8 mouse cellular contexts compared by ENCODE assay signal in the genomic region with DNA sequence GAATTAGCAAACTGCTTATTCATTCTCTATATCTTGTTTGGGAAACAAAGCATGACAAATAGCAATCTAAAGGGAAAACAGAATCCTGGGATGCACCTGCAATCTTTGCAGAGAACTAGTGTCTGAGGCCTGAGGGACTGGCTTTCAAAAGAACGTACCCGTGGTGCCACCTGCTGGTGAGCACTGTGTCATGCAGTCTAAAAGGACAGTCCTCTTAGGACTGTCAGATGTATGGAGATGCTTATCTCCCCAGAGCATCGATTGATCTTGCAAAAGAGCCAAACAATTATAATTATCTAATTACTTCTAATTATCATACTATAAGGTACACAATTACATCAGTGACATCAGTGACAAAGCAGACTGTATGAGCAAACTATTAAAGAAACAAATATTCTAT. TPM values are rescaled to one million over a fixed set of nuclear protein-coding genes. Genes with fewer than 3 reads are reported as not detected.
DNase-seq lines count a peak whose midpoint lies in the region; ATAC-seq and TF ChIP-seq lines count a peak whose summit lies in the region.

No protein-coding gene starts in this region.

- H3K4me1 ChIP-seq in heart, adult 2 months (ENCODE audit: control insufficient read depth, insufficient read depth, low read length) = no peaks in the 10 kb centered on the region
- H3K4me1 ChIP-seq in heart, embryonic 10.5 days = no peaks in the 10 kb centered on the region
- no peaks in the 10 kb centered on the region for H3K4me1 ChIP-seq in cerebellum, adult 2 months (ENCODE audit: control insufficient read depth, insufficient read depth, low read length)
- no peaks in the 10 kb centered on the region for H3K4me1 ChIP-seq in midbrain, embryonic 14.5 days (ENCODE audit: control insufficient read depth, insufficient read depth, low read length)

- no peak overlapping the region for H3K27ac ChIP-seq in heart, adult 2 months
- H3K27ac ChIP-seq in heart, embryonic 10.5 days = no peak overlapping the region
- no peak overlapping the region for H3K27ac ChIP-seq in cerebellum, adult 2 months (ENCODE audit: insufficient read depth, low read length)
- no peak overlapping the region for H3K27ac ChIP-seq in midbrain, embryonic 14.5 days (replicated peaks; ENCODE audit: low read depth, low read length)

- no peak overlapping the region for H3K4me2 ChIP-seq in midbrain, embryonic 14.5 days (ENCODE audit: low read length)

- no peak for TF ChIP-seq POLR2A in heart, adult 2 months (IDR thresholded peaks at IDR 0.05; ENCODE audit: insufficient read depth, low read depth, low read length)
- TF ChIP-seq POLR2A in cerebellum, adult 2 months (IDR thresholded peaks at IDR 0.05; ENCODE audit: borderline replicate concordance, insufficient read depth, low read length) = no peak

- peak; percentile 52; the same call in 1 of the 2 replicates for TF ChIP-seq EP300 in heart, adult 2 months (IDR thresholded peaks at IDR 0.05; ENCODE audit: insufficient read depth, low read depth, low read length)

- ATAC-seq in inflammation-experienced regulatory T-cells, adult 6 months = peak; percentile 67
- peak; percentile 81; the same call in 1 of the 2 replicates for ATAC-seq in midbrain, embryonic 14.5 days (ENCODE audit: low FRiP score, low TSS enrichment)

- no peaks in the 10 kb centered on the region for H3K36me3 ChIP-seq in heart, adult 2 months (ENCODE audit: control insufficient read depth, insufficient read depth, low read length)
- no peaks in the 10 kb centered on the region for H3K36me3 ChIP-seq in heart, embryonic 10.5 days
- H3K36me3 ChIP-seq in midbrain, embryonic 14.5 days (ENCODE audit: control insufficient read depth, insufficient read depth, low read length) = no peaks in the 10 kb centered on the region

- H3K79me2 ChIP-seq in heart, adult 2 months (replicated peaks; ENCODE audit: control insufficient read depth, insufficient read depth, low read length) = no peaks in the 10 kb centered on the region

- TF ChIP-seq CTCF in heart, adult 2 months (IDR thresholded peaks at IDR 0.05) = peak; percentile 99
- TF ChIP-seq CTCF in cerebellum, adult 2 months (IDR thresholded peaks at IDR 0.05; ENCODE audit: borderline replicate concordance, insufficient read depth, low read depth, low read length) = peak; percentile 92

- WGBS in heart, adult 2 months = 3% methylated on average over 3 of the region's 3 CpGs
- 7% methylated on average over 3 of the region's 3 CpGs for WGBS in heart, embryonic 10.5 days
- 11% methylated on average over 3 of the region's 3 CpGs for WGBS in cerebellum, adult 2 months
- 12% methylated on average over 3 of the region's 3 CpGs for WGBS in midbrain, embryonic 14.5 days

- no peaks in the 10 kb centered on the region for H3K27me3 ChIP-seq in heart, adult 2 months (ENCODE audit: control insufficient read depth, insufficient read depth, low read length)
- H3K27me3 ChIP-seq in heart, embryonic 10.5 days (ENCODE audit: insufficient read depth, poor library complexity, severe bottlenecking) = no peaks in the 10 kb centered on the region
- H3K27me3 ChIP-seq in cerebellum, adult 2 months (ENCODE audit: control insufficient read depth, insufficient read depth, low read length) = no peaks in the 10 kb centered on the region
- H3K27me3 ChIP-seq in midbrain, embryonic 14.5 days (ENCODE audit: control insufficient read depth, insufficient read depth, low read length) = no peaks in the 10 kb centered on the region

- H3K4me3 ChIP-seq in heart, adult 2 months = no peak overlapping the region
- H3K4me3 ChIP-seq in heart, embryonic 10.5 days = no peak overlapping the region
- H3K4me3 ChIP-seq in cerebellum, adult 2 months (replicated peaks; ENCODE audit: insufficient read depth, low read depth, low read length) = no peak overlapping the region
- no peak overlapping the region for H3K4me3 ChIP-seq in midbrain, embryonic 14.5 days (replicated peaks; ENCODE audit: low read depth, low read length)

- peak; percentile 39 to 76 for DNase-seq in heart, adult 2 months
- no peak for DNase-seq in heart, embryonic 10.5 days (ENCODE audit: low spot score)
- peak; percentile 54 to 65 for DNase-seq in cerebellum, adult 2 months
- DNase-seq in forelimb bud, embryonic 11.5 days (ENCODE audit: low read depth, low spot score) = peak; percentile 69
- peak; percentile 38 to 48 for DNase-seq in left cerebral cortex, adult 8-10 months (ENCODE audit: low spot score in 2 of 2)
- DNase-seq in midbrain, embryonic 14.5 days = peak; percentile 91
- DNase-seq in spleen, adult 12 weeks (ENCODE audit: low spot score) = peak; percentile 7

- intact Hi-C loops in heart, adult 2 months (cut with DNase I) = loop anchor here (1.0 to 10.0 kb wide), 3 partner anchors 140 to 862 kb away; no protein-coding TSS in a partner anchor

- H3K9me3 ChIP-seq in heart, embryonic 10.5 days = no peaks in the 10 kb centered on the region
- H3K9me3 ChIP-seq in midbrain, embryonic 14.5 days (ENCODE audit: control insufficient read depth, low read length) = no peaks in the 10 kb centered on the region

- H3K9ac ChIP-seq in heart, adult 2 months (ENCODE audit: low read depth, low read length) = no peak overlapping the region
- no peak overlapping the region for H3K9ac ChIP-seq in midbrain, embryonic 14.5 days (replicated peaks; ENCODE audit: low read length)

RNA-seq across cellular contexts. Expression of a gene that starts 25.4 kb away (rescaled TPM):
- total RNA-seq in heart, adult 2 months (2021) = 10 to 100 TPM; 13.5 to 15.3 TPM
- 5.6 and 18.2 TPM in 2 replicates for polyA plus RNA-seq in heart, adult 2 months (2012; rRNA removed)
- polyA plus RNA-seq in heart, embryonic 10.5 days (2016; fragmentation: Nextera tagmentation; extraction: Ambion mirVana) = 6.6 and 7.1 TPM in 2 replicates
- polyA plus RNA-seq in cerebellum, adult 2 months (2012; rRNA removed) = 2.2 and 2.5 TPM in 2 replicates
- 1 to 10 TPM; 3.5 to 6.1 (median 5.5) TPM for polyA plus RNA-seq in inflammation-experienced regulatory T-cells, adult 6 months (2017; shearing (Covaris generic))
- total RNA-seq in left cerebral cortex, adult 8-10 months (2022) = 1 to 10 TPM; 1.1 to 2.1 (median 1.6) TPM
- polyA plus RNA-seq in midbrain, embryonic 14.5 days (2014; fragmentation: Nextera tagmentation; extraction: Ambion mirVana) = 10.0 and 10.4 TPM in 2 replicates
